Mouse (Mus musculus) forebrain, embryonic 13.5 days (tissue): Measurements from ENCODE around the gene Ahcyl2. TPM values are rescaled to one million over a fixed set of nuclear protein-coding genes. Genes with fewer than 3 reads are reported as not detected.

Source experiments
- polyA plus RNA-seq: library from polyadenylated mRNA; unstranded; fragments of >200 nt; fragmentation: Nextera tagmentation; extraction: Ambion mirVana; gene quantifications from 2 replicates; pipeline ENCODE4 v1.2.1, GENCODE M21; 2015

Ahcyl2 gene
- polyA plus RNA-seq, 1 experiment from 2014 or later = 11.1 TPM

Other genes starting within 250 kb of the Ahcyl2 start
- gene Irf5, start 241.4 kb upstream of the Ahcyl2 start, polyA plus RNA-seq = 1.0 and 1.2 TPM in 2 replicates
- gene Tnpo3, start 158.1 kb upstream of the Ahcyl2 start, polyA plus RNA-seq = 102 and 110 TPM in 2 replicates
- gene Tspan33, start 73.8 kb upstream of the Ahcyl2 start, polyA plus RNA-seq = 4.3 and 5.6 TPM in 2 replicates
- 20.5 and 21.1 TPM in 2 replicates for gene Smo, start 32.5 kb upstream of the Ahcyl2 start, polyA plus RNA-seq
- 0.92 and 1.2 TPM in 2 replicates for gene Strip2, start 149.0 kb downstream of the Ahcyl2 start, polyA plus RNA-seq